Mouse (Mus musculus) liver, adult 2 months (tissue): ENCODE measurements around the gene Slc23a4.

ENCODE experiments used
- CTCF ChIP-seq: fragments of 200-500 bp; IDR thresholded peaks from 2 replicates; pipeline ENCODE4 v1.5.1; 2011; ENCODE audit warnings: low read depth, low read length, control low read depth
- POLR2A ChIP-seq: fragments of 200-500 bp; IDR thresholded peaks from 2 replicates; pipeline ENCODE4 v1.6.1; 2011; ENCODE audit warnings: low read length, control low read depth; ENCODE audit not compliant: insufficient read depth; ENCODE audit errors: extremely low read depth

DNA sequence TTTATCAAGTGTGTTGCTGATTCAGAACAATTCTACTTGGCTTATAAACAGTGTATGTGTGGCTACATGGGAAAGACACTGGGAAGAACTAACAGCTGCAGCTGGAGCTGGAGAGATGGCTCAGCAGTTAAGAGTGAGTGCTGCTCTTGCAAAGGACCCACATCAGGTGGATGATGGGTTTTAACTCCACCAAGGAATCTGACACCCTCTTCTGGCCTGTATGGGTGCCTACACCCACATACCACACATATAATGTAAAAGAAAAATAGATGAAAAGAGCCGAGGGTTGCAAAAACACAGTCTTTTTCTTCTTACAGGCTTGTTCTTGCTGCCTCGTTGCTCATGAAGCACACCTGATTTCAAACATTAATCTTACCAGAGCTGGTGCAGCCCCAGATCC, 82.1 kb downstream of the Slc23a4 start:
- TF ChIP-seq CTCF (no peak), POLR2A (no peak)
